Mouse (Mus musculus) CH12.LX (cell line): ENCODE results near the gene Plcb1. TPM values are rescaled to one million over a fixed set of nuclear protein-coding genes. Genes with fewer than 3 reads are reported as not detected.
"Not testable (repeated sequence)": the region's sequence is repeated elsewhere in the genome, so short reads cannot be mapped to it uniquely, and the experiment has no call there.

Source experiments
- DNase-seq: peaks from one replicate; pipeline ENCODE4 v3.0.0-alpha.2; 2013; ENCODE audit errors: extremely low read depth
- H3K27ac ChIP-seq: 2 replicates; pipeline ENCODE4 v1.5.1; 2012; ENCODE audit warnings: low read depth, mild to moderate bottlenecking, control low read depth, moderate library complexity; ENCODE audit not compliant: insufficient read depth
- H3K27me3 ChIP-seq: replicated peaks from 2 replicates; pipeline ENCODE3; 2012; ENCODE audit warnings: inconsistent platforms
- H3K36me3 ChIP-seq, 2 experiments: replicated peaks in 1 of 2; 2 replicates each; pipeline versions ENCODE3 to v1.6.1; 2012; ENCODE audit warnings: inconsistent platforms in 1 of 2, low read length in 1 of 2, mild to moderate bottlenecking in 1 of 2, mixed read lengths in 1 of 2, moderate library complexity in 1 of 2; ENCODE audit not compliant: control insufficient read depth in 1 of 2, insufficient read depth in 1 of 2
- H3K4me1 ChIP-seq, 2 experiments: 2 replicates each; pipeline ENCODE4 v1.6.1; 2012; ENCODE audit warnings: inconsistent platforms in 1 of 2, moderate library complexity in 1 of 2; ENCODE audit not compliant: insufficient read depth in 2 of 2, control insufficient read depth in 1 of 2
- H3K4me2 ChIP-seq: 2 replicates; pipeline ENCODE4 v1.6.1; 2012; ENCODE audit warnings: low read depth, mild to moderate bottlenecking, control low read depth; ENCODE audit not compliant: poor library complexity, insufficient read depth, severe bottlenecking
- H3K4me3 ChIP-seq, 3 experiments: fragments of 150-350 bp in 1 of 3; sonication (generic) in 1 of 3; replicated peaks in 1 of 3; 2 replicates each; pipeline versions ENCODE3 to v1.5.1; 2011 to 2012; ENCODE audit warnings: low read depth in 2 of 3, low read length in 2 of 3, mild to moderate bottlenecking in 2 of 3, moderate library complexity in 2 of 3, control low read depth in 1 of 3, improper control_type of control experiment in 1 of 3, inconsistent platforms in 1 of 3, mixed read lengths in 1 of 3; ENCODE audit not compliant: poor library complexity in 1 of 3
- H3K79me2 ChIP-seq: replicated peaks from 2 replicates; pipeline ENCODE4 v1.6.1; 2012; ENCODE audit warnings: mild to moderate bottlenecking, moderate library complexity; ENCODE audit not compliant: control insufficient read depth, poor library complexity, insufficient read depth, severe bottlenecking; ENCODE audit errors: extremely low read depth
- H3K9ac ChIP-seq: 2 replicates; pipeline ENCODE4 v1.6.1; 2012; ENCODE audit warnings: low read depth, mild to moderate bottlenecking, control low read depth, moderate library complexity; ENCODE audit not compliant: insufficient read depth
- H3K9me3 ChIP-seq: replicated peaks from 2 replicates; pipeline ENCODE3; 2012; ENCODE audit warnings: low read length, inconsistent platforms, mixed read lengths
- BHLHE40 ChIP-seq: IDR thresholded peaks from 2 replicates; pipeline ENCODE4 v1.6.1; 2011; ENCODE audit warnings: mild to moderate bottlenecking, low read depth, low read length, improper control_type of control experiment
- ELF1 ChIP-seq: IDR thresholded peaks from 2 replicates; pipeline ENCODE4 v1.6.1; 2014; ENCODE audit warnings: low read depth, mild to moderate bottlenecking, inconsistent platforms, low read length, improper control_type of control experiment
- IRF4 ChIP-seq: IDR thresholded peaks from 2 replicates; pipeline ENCODE4 v1.6.1; 2014; ENCODE audit warnings: low read depth, mild to moderate bottlenecking, inconsistent platforms, low read length, improper control_type of control experiment
- KAT2A ChIP-seq: IDR thresholded peaks from 2 replicates; pipeline ENCODE4 v1.6.1; 2012; ENCODE audit warnings: low read length, improper control_type of control experiment, inconsistent platforms; ENCODE audit not compliant: insufficient replicate concordance
- MAZ ChIP-seq: IDR thresholded peaks from 2 replicates; pipeline ENCODE4 v1.6.1; 2012; ENCODE audit warnings: low read depth, mild to moderate bottlenecking, inconsistent platforms, low read length, improper control_type of control experiment, moderate library complexity
- POLR2AphosphoS2 ChIP-seq: IDR thresholded peaks from 2 replicates; pipeline ENCODE4 v1.6.1; 2011; ENCODE audit warnings: low read depth, low read length, improper control_type of control experiment
- TCF12 ChIP-seq: IDR thresholded peaks from 2 replicates; pipeline ENCODE4 v1.6.1; 2014; ENCODE audit warnings: low read depth, mild to moderate bottlenecking, inconsistent platforms, low read length, improper control_type of control experiment
- UBTF ChIP-seq: IDR thresholded peaks from 2 replicates; pipeline ENCODE4 v1.6.1; 2012; ENCODE audit warnings: low read depth, mild to moderate bottlenecking, inconsistent platforms, low read length, improper control_type of control experiment, moderate library complexity
- ZC3H11A ChIP-seq: IDR thresholded peaks from 2 replicates; pipeline ENCODE4 v1.6.1; 2012; ENCODE audit warnings: low read depth, mild to moderate bottlenecking, inconsistent platforms, low read length, improper control_type of control experiment
- ZKSCAN1 ChIP-seq: IDR thresholded peaks from 2 replicates; pipeline ENCODE4 v1.6.1; 2012; ENCODE audit warnings: low read depth, inconsistent platforms, low read length, improper control_type of control experiment, borderline replicate concordance
- dilution Hi-C: fragments of 300-500 bp; cut with MboI; formaldehyde crosslinking; loops from 2 replicates; pipeline ENCODE4 v1.14.3; 2020; ENCODE audit warnings: low sequenced_read_pairs; ENCODE audit not compliant: extremely low pct_unique_long_range_greater_than_20kb, extremely low pct_ligation_motif_present
- in situ Hi-C: fragments of 300-500 bp; cut with MboI; formaldehyde crosslinking; loops from 3 replicates; pipeline ENCODE4 v1.14.3; 2019; ENCODE audit warnings: low sequenced_read_pairs, low pct_ligation_motif_present, low pct_unique_long_range_greater_than_20kb, mixed read lengths
- polyA plus RNA-seq: library from polyadenylated mRNA; unstranded; fragments of >175 nt; gene quantifications from 2 replicates; pipeline ENCODE4 v1.2.1, GENCODE M21; 2012; ENCODE audit warnings: low read depth; ENCODE audit not compliant: insufficient read length
- total RNA-seq, 2 experiments: library from RNA; depleted of rRNA; stranded (reverse); fragments of 300-350 nt in 1 of 2; fragments of >200 nt in 1 of 2; gene quantifications; 2 replicates each; pipeline ENCODE4 v1.2.3; 2012 to 2014

The Plcb1 gene
- total and polyA plus RNA-seq, 3 experiments: not detected

- H3K4me1 ChIP-seq, H3K4me3 ChIP-seq, H3K36me3 ChIP-seq, H3K79me2 ChIP-seq, H3K27me3 ChIP-seq, H3K4me2 ChIP-seq, H3K9ac ChIP-seq, in situ Hi-C loops, dilution Hi-C loops, DNase-seq, H3K27ac ChIP-seq: not testable (repeated sequence)
- H3K9me3 ChIP-seq: peaks cover 24% of the 10 kb centered on the region
Observed at GRCm38 (mm10) chr2:135007885-135008284, 222.0 kb downstream of the Plcb1 start.

- in situ Hi-C loops: no loop called here
- TF ChIP-seq BHLHE40 (no peak), POLR2AphosphoS2 (no peak), ZC3H11A (no peak), ZKSCAN1 (no peak), TCF12 (no peak), UBTF (no peak), MAZ (no peak), KAT2A (no peak)
- TF ChIP-seq, all 38 proteins: peak for 0
- Histone ChIP-seq H3K4me2 (no peak overlapping the region), H3K27ac (no peak overlapping the region), H3K9ac (no peak overlapping the region), H3K79me2 (no peaks in the 10 kb centered on the region), H3K36me3 (no peaks in the 10 kb centered on the region), H3K4me3 (no peak overlapping the region), H3K27me3 (no peaks in the 10 kb centered on the region), H3K4me1 (no peaks in the 10 kb centered on the region), H3K9me3 (peaks cover 31% of the 10 kb centered on the region)
- no peak for DNase-seq
- dilution Hi-C loops: no loop called here
Observed at GRCm38 (mm10) chr2:135010371-135010770, 224.5 kb downstream of the Plcb1 start.

- peaks cover 33% of the 10 kb centered on the region for H3K9me3 ChIP-seq
- H3K36me3 ChIP-seq: no peaks in the 10 kb centered on the region
- no peak overlapping the region for H3K27ac ChIP-seq
- no peak overlapping the region for H3K4me3 ChIP-seq
- H3K4me1 ChIP-seq: no peaks in the 10 kb centered on the region
- dilution Hi-C loops: no loop called here
- in situ Hi-C loops: no loop called here
- no peak overlapping the region for H3K9ac ChIP-seq
- no peak for DNase-seq
- TF ChIP-seq IRF4 (no peak), MAZ (no peak), ELF1 (no peak), ZKSCAN1 (no peak), BHLHE40 (no peak)
- H3K79me2 ChIP-seq: no peaks in the 10 kb centered on the region
- H3K27me3 ChIP-seq: no peaks in the 10 kb centered on the region
- H3K4me2 ChIP-seq: no peak overlapping the region
Observed at GRCm38 (mm10) chr2:135015501-135015900, 229.6 kb downstream of the Plcb1 start.
